Mouse (Mus musculus) heart, embryonic 11.5 days (tissue): ENCODE data around the gene Negr1. TPM values are rescaled to one million over a fixed set of nuclear protein-coding genes. Genes with fewer than 3 reads are reported as not detected.

Source experiments
- ATAC-seq: fragments of 200-750 bp; cut with Nextera tagmentation; replicated peaks from 2 replicates; pipeline ENCODE4 v1.8.0; 2017; ENCODE audit warnings: moderate library complexity; ENCODE audit not compliant: insufficient number of reproducible peaks, low FRiP score, low TSS enrichment
- H3K27ac ChIP-seq: fragments of 300-500 bp; sonication (generic); 2 replicates; pipeline ENCODE4 v1.5.1; 2014; ENCODE audit warnings: mild to moderate bottlenecking, low read depth, low read length
- H3K27me3 ChIP-seq: fragments of 300-500 bp; sonication (generic); 2 replicates; pipeline ENCODE4 v1.6.1; 2014; ENCODE audit warnings: mild to moderate bottlenecking, low read length, mixed read lengths; ENCODE audit not compliant: control insufficient read depth, insufficient read depth
- H3K36me3 ChIP-seq: fragments of 300-500 bp; sonication (generic); 2 replicates; pipeline ENCODE4 v1.6.1; 2014; ENCODE audit warnings: mild to moderate bottlenecking, low read length, moderate library complexity, mixed read lengths; ENCODE audit not compliant: control insufficient read depth, insufficient read depth
- H3K4me1 ChIP-seq: fragments of 300-500 bp; sonication (generic); 2 replicates; pipeline ENCODE4 v1.6.1; 2014; ENCODE audit warnings: low read length; ENCODE audit not compliant: control insufficient read depth, insufficient read depth
- H3K4me2 ChIP-seq: fragments of 300-500 bp; sonication (generic); 2 replicates; pipeline ENCODE4 v1.6.1; 2014; ENCODE audit warnings: mild to moderate bottlenecking, moderate library complexity
- H3K4me3 ChIP-seq: fragments of 300-500 bp; sonication (generic); 2 replicates; pipeline ENCODE4 v1.5.1; 2014; ENCODE audit warnings: low read depth, low read length
- H3K9ac ChIP-seq: fragments of 300-500 bp; sonication (generic); 2 replicates; pipeline ENCODE4 v1.6.1; 2014; ENCODE audit warnings: mild to moderate bottlenecking, low read depth, low read length, moderate library complexity
- H3K9me3 ChIP-seq: fragments of 300-500 bp; sonication (generic); replicated peaks from 2 replicates; pipeline ENCODE4 v1.6.1; 2016; ENCODE audit warnings: low read length; ENCODE audit not compliant: control insufficient read depth
- WGBS: fragments of 180-500 bp; shearing (Covaris S2); extraction: QIAGEN DNeasy Blood & Tissue Kit; methylation state at CpG from one replicate; pipeline ENCODE4 v1.1.7; 2014; ENCODE audit not compliant: insufficient replicate concordance; 5-methylcytosine and 5-hydroxymethylcytosine counted together
- polyA plus RNA-seq: library from polyadenylated mRNA; unstranded; fragments of >200 nt; fragmentation: Nextera tagmentation; extraction: Ambion mirVana; gene quantifications from 2 replicates; pipeline ENCODE4 v1.2.1, GENCODE M21; 2014

Gene Negr1
- polyA plus RNA-seq, 1 experiment from 2014 or later: 2.6 TPM

- Histone ChIP-seq H3K4me1 (no peaks in the 10 kb centered on the region), H3K9me3 (no peaks in the 10 kb centered on the region), H3K36me3 (no peaks in the 10 kb centered on the region), H3K27me3 (no peaks in the 10 kb centered on the region), H3K27ac (no peak overlapping the region), H3K9ac (no peak overlapping the region), H3K4me3 (no peak overlapping the region), H3K4me2 (no peak overlapping the region)
- WGBS: 84% methylated on average over 6 of the region's 6 CpGs
- ATAC-seq: no peak
Observed at GRCm38 (mm10) chr3:156796061-156796691, 234.6 kb downstream of the Negr1 start.

GRCm38 (mm10) chr3:156799228-156799627 lies 237.6 kb downstream of the Negr1 start:
- Histone ChIP-seq H3K27ac (no peak overlapping the region), H3K4me3 (no peak overlapping the region), H3K27me3 (no peaks in the 10 kb centered on the region), H3K36me3 (no peaks in the 10 kb centered on the region), H3K4me1 (no peaks in the 10 kb centered on the region), H3K9ac (no peak overlapping the region), H3K9me3 (no peaks in the 10 kb centered on the region), H3K4me2 (no peak overlapping the region)
- ATAC-seq: no peak
- 80% methylated on average over 7 of the region's 7 CpGs for WGBS

GRCm38 (mm10) chr3:156809836-156810235 lies 248.2 kb downstream of the Negr1 start:
- Histone ChIP-seq H3K4me2 (no peak overlapping the region), H3K9ac (no peak overlapping the region), H3K27me3 (no peaks in the 10 kb centered on the region), H3K4me1 (no peaks in the 10 kb centered on the region), H3K9me3 (no peaks in the 10 kb centered on the region), H3K36me3 (no peaks in the 10 kb centered on the region), H3K4me3 (no peak overlapping the region), H3K27ac (no peak overlapping the region)
- 88% methylated on average over 3 of the region's 3 CpGs for WGBS
- ATAC-seq: no peak

- H3K4me2 ChIP-seq: no peak overlapping the region
- H3K4me1 ChIP-seq: no peaks in the 10 kb centered on the region
- H3K27ac ChIP-seq: no peak overlapping the region
- no peak overlapping the region for H3K4me3 ChIP-seq
- no peak overlapping the region for H3K9ac ChIP-seq
- no peak for ATAC-seq
- no peaks in the 10 kb centered on the region for H3K27me3 ChIP-seq
- H3K36me3 ChIP-seq: no peaks in the 10 kb centered on the region
- H3K9me3 ChIP-seq: no peaks in the 10 kb centered on the region
Observed at GRCm38 (mm10) chr3:156816938-156817337, 255.3 kb downstream of the Negr1 start.

GRCm38 (mm10) chr3:156817452-156817851 lies 255.9 kb downstream of the Negr1 start:
- Histone ChIP-seq H3K9me3 (no peaks in the 10 kb centered on the region), H3K27ac (no peak overlapping the region), H3K4me2 (no peak overlapping the region), H3K4me1 (no peaks in the 10 kb centered on the region), H3K36me3 (no peaks in the 10 kb centered on the region), H3K9ac (no peak overlapping the region), H3K27me3 (no peaks in the 10 kb centered on the region), H3K4me3 (no peak overlapping the region)
- WGBS: 75% methylated on average over 6 of the region's 6 CpGs
- no peak for ATAC-seq

- 75% methylated on average over 3 of the region's 3 CpGs for WGBS
- no peak for ATAC-seq
- H3K27me3 ChIP-seq: no peaks in the 10 kb centered on the region
- no peak overlapping the region for H3K4me3 ChIP-seq
- H3K4me2 ChIP-seq: no peak overlapping the region
- no peak overlapping the region for H3K9ac ChIP-seq
- H3K36me3 ChIP-seq: no peaks in the 10 kb centered on the region
- H3K9me3 ChIP-seq: no peaks in the 10 kb centered on the region
- no peak overlapping the region for H3K27ac ChIP-seq
- no peaks in the 10 kb centered on the region for H3K4me1 ChIP-seq
Observed at GRCm38 (mm10) chr3:156823039-156823438, 261.4 kb downstream of the Negr1 start.

GRCm38 (mm10) chr3:156833920-156834319 lies 272.3 kb downstream of the Negr1 start:
- H3K4me3 ChIP-seq: no peak overlapping the region
- no peak overlapping the region for H3K4me2 ChIP-seq
- no peaks in the 10 kb centered on the region for H3K27me3 ChIP-seq
- no peaks in the 10 kb centered on the region for H3K36me3 ChIP-seq
- no peak for ATAC-seq
- 66% methylated on average over 3 of the region's 3 CpGs for WGBS
- H3K9me3 ChIP-seq: no peaks in the 10 kb centered on the region
- H3K27ac ChIP-seq: no peak overlapping the region
- no peak overlapping the region for H3K9ac ChIP-seq
- no peaks in the 10 kb centered on the region for H3K4me1 ChIP-seq

GRCm38 (mm10) chr3:156838550-156838949 lies 277.0 kb downstream of the Negr1 start:
- 71% methylated on average over 2 of the region's 2 CpGs for WGBS

GRCm38 (mm10) chr3:156848385-156848784 lies 286.8 kb downstream of the Negr1 start:
- Histone ChIP-seq H3K27ac (no peak overlapping the region), H3K9ac (no peak overlapping the region), H3K4me2 (no peak overlapping the region), H3K4me3 (no peak overlapping the region), H3K36me3 (no peaks in the 10 kb centered on the region), H3K4me1 (no peaks in the 10 kb centered on the region), H3K27me3 (no peaks in the 10 kb centered on the region), H3K9me3 (no peaks in the 10 kb centered on the region)
- WGBS: 74% methylated on average over 2 of the region's 2 CpGs
- ATAC-seq: no peak

More at GRCm38 (mm10) chr3:156838550-156838949, 277.0 kb downstream of the Negr1 start:
- Histone ChIP-seq H3K4me1 (no peaks in the 10 kb centered on the region), H3K36me3 (no peaks in the 10 kb centered on the region), H3K27me3 (no peaks in the 10 kb centered on the region), H3K4me2 (no peak overlapping the region), H3K9ac (no peak overlapping the region), H3K9me3 (no peaks in the 10 kb centered on the region), H3K27ac (no peak overlapping the region), H3K4me3 (no peak overlapping the region)
- no peak for ATAC-seq
